Mouse (Mus musculus): ENCODE data around the gene Sv2b.

- TF ChIP-seq CTCF (IDR thresholded peaks at IDR 0.05; ENCODE audit: borderline replicate concordance, extremely low read depth, insufficient read depth, insufficient read length) (no peak), POLR2A (IDR thresholded peaks at IDR 0.05; ENCODE audit: borderline replicate concordance, extremely low read depth, insufficient read depth, insufficient read length, poor library complexity, severe bottlenecking) (no peak)
These were observed 28.0 kb downstream of the Sv2b start for GRCm38 (mm10) chr7:75281106-75281505.
